Mouse (Mus musculus) gastrocnemius, postnatal 4 days (tissue): Measurements from ENCODE around the gene Tesc. TPM values are rescaled to one million over a fixed set of nuclear protein-coding genes. Genes with fewer than 3 reads are reported as not detected.
A peak's percentile ranks its signal among the peaks of the same experiment; 100 is the strongest.

Source experiments
- DNase-seq, 2 experiments: peaks; one replicate each; pipeline ENCODE4 v3.0.0; 2021 to 2022; ENCODE audit warnings: low spot score in 2 of 2, mixed read lengths in 2 of 2
- total RNA-seq, 2 experiments: library from RNA; stranded (reverse); gene quantifications; 2 replicates each; pipeline ENCODE4 v1.2.3; 2021

Gene Tesc
- total RNA-seq, 2 experiments from 2014 or later, result 0.88 to 0.96 TPM

DNA sequence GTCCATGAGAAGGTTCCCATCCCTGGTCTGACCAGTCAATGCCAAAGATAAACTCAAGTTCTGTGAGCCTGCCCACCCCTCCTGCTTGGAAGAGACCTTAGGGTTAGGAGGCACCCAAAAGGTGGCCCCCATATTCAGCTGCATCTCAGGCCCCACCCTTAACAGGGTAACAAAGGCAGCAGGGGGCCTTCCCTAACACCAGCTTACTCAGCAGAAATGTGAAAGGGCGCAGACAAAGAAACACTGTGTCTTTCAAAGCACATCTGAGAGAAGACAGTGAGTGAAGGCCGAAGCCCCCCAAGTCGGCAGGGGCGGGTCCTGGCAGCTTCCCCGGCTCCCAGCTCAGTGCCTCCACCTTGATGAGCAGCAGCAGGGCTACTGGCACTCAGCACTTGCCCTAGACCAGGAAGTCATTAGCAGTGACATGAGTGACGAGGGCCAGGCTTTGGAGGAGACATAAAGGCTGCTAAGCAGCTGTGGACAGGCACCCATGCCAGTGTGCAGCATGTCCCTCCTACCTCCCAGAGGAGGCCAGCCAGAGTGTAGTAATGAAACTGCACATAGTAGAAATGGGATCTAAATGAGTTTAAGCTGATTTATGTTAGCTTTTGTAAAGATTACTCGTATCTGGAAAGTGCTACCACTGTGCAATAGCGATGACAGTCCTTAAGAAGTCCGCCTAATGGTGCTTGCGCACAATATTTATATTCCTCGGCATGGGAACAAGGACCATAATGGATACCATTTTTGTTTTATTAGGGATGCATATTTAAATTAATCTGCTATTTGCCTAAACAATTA is 71.7 kb downstream of the Tesc start:
- no peak for DNase-seq

DNA sequence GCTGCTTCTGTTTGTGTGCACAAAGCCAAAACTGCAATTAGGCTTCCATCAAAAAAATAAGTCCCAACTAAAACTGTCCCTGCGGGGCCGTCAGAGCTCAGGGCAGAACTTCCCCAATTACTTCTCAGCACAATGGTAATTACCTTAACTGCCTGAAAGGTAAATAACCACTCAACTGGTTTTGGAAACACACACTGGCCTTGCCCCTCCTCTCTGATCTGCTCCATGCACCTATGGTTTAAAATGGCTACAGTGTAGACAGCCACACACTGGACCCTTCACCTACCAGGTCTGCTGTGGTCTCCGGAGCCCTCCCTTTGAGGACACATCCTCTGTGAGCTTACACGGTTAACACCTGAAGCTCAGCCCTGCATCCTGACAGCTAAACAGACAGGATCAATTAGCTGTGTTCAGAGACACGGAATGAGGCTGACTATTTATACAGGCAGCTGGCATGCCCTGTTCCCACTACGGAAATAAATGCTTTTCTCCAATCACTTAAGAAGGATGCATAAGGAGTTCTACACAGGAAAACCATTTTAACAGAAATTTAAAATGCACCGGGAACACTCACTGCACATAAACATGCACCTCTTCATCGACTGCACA is 72.4 kb downstream of the Tesc start:
- no peak for DNase-seq

DNA sequence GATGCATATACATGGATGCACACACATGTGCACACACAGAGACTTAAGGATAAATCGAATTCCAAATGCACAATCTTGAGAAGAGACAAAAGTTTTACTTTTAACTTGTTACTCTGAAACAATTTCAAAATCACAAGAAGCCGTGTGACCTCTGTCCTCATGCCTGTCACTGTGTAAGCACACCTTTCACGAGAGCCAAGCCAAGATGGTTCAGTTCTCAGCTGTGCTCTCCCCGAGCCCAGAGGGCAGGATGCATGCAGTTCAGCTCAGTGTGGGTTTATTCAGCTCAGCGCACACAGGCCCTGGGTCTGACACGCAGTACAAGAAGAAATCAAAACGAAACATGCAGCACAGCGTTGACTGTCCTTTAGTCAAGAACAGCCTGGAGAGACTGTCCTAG is 78.0 kb downstream of the Tesc start:
- no peak for DNase-seq

DNA sequence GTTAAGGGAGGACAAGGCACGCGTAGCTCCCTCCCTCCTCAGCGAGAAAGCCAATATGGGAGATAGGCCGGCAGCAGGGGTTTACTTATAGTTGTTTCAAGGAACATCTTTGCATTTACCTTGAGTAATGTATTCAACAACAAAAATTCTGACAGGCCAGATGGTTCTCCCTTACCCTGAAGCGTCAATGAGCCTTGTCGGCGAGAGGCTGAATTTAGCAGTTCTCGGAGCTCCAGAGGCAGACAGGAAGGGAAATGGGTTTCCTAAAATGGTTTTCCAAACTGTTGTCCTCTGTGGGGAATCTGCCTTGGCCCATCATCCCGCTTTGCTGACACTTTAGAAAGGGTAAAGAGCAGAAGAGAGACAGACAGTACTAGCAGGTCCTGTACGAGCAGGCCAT is 79.1 kb downstream of the Tesc start:
- DNase-seq, result no peak

DNA sequence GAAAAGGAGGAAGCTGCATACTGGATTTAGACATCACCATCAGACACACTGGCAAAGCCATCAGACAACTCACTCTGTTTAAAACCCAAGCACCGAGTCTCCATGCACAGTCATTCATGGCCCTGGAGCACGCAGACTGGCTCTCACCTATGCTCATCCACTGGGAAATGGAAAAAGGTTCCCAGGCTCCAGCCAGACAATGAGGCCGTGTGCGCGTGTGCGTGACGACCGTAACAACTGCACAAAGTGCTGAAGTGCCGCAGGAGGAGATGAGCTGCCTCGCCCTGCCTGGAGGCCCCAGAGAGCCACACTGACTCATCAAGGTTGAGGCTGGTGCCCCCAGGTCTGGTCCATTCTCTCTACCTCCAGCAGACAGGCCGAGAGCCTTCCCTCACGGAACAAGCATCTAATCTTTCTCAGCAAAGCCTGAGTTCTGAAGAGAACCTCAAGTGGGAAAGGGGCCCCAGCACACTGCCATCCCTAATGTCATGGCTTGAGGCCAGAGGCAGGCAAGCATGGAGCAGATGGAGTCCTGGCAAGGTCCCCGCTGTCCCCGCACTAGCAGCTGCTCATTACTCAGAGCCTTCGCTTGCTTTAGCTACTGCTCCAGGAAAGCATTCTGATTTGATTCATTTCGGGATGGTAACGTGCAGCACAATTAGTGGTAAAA is 80.7 kb downstream of the Tesc start:
- DNase-seq, result peak in 1 of 2 experiments; percentile 70

DNA sequence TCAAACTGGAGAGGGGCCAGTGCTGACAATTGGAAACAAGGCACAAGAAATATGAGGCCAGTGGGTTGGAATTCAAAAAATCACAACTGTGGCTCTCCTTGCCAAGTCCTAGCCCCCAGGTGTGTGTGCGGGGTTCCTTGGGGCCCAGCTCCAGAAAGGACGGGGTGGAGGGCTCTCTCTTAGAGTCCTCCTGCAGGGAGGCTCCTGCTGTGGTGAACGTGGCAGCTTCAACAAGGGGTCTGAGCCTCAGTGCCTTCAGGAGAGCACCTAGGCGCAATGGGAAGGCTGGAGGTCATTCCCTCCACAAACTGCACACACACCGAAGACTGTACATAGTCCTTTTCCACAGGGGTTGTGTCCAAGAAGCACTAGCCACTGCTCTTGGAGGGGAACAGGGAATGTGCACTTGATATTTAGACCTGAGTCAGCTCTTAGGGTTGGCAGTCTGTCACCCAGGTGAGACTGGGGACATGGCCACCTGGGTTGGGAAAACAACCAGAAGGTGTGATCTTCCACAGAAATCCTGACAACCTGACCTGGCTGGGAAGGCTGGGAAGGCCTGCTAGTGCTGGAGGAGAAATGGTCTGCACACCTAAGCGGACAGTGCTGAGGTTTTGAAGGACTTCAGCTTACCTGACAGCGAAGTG is 81.4 kb downstream of the Tesc start:
- DNase-seq, result no peak

Other genes starting within 250 kb of the Tesc start
- gene Nos1, start 246.7 kb upstream of the Tesc start, total RNA-seq, result 10 to 100 TPM; 11.8 to 13.3 TPM
- gene Fbxo21, start 51.0 kb upstream of the Tesc start, total RNA-seq, result 10 to 100 TPM; 32.6 to 35.3 TPM
- gene Fbxw8, start 127.7 kb downstream of the Tesc start, total RNA-seq, result 10 to 100 TPM; 60.2 to 61.6 TPM
- gene Hrk, start 136.9 kb downstream of the Tesc start, total RNA-seq, result not detected
- 1 to 10 TPM; 3.6 to 4.1 TPM for gene Rnft2, start 217.4 kb downstream of the Tesc start, total RNA-seq
- 1 to 10 TPM; 3.7 to 4.6 TPM for gene 2410131K14Rik, start 217.5 kb downstream of the Tesc start, total RNA-seq